Mouse (Mus musculus) CD4-positive, CD25-positive, alpha-beta regulatory T cell, adult 2 months (primary cell): ENCODE data around the gene Tstd2.

Experiments used
- DNase-seq: peaks from one replicate; pipeline ENCODE4 v3.0.0-alpha.2; 2012; ENCODE audit warnings: low read depth, low spot score

Gene Tstd2

GRCm38 (mm10) chr4:46119514-46120094 is 18.9 kb downstream of the Tstd2 start:
- DNase-seq: no peak

- no peak for DNase-seq
Measured at GRCm38 (mm10) chr4:46117536-46117935, 21.0 kb downstream of the Tstd2 start.

GRCm38 (mm10) chr4:46116544-46117175 is 21.8 kb downstream of the Tstd2 start:
- no peak for DNase-seq

- DNase-seq: no peak
Measured at GRCm38 (mm10) chr4:46115308-46115707, 23.2 kb downstream of the Tstd2 start.

GRCm38 (mm10) chr4:46111361-46111760 is 27.1 kb downstream of the Tstd2 start:
- DNase-seq: no peak

- no peak for DNase-seq
Measured at GRCm38 (mm10) chr4:46110084-46110483, 28.4 kb downstream of the Tstd2 start.

- DNase-seq: no peak
Measured at GRCm38 (mm10) chr4:46102078-46102769, 36.3 kb downstream of the Tstd2 start.

- DNase-seq: no peak
Measured at GRCm38 (mm10) chr4:46101211-46101711, 37.2 kb downstream of the Tstd2 start.

GRCm38 (mm10) chr4:46100539-46100938 is 38.0 kb downstream of the Tstd2 start:
- DNase-seq: no peak

- DNase-seq: peak; percentile 9
Measured at GRCm38 (mm10) chr4:46099132-46099531, 39.4 kb downstream of the Tstd2 start.

GRCm38 (mm10) chr4:46097591-46097990 is 40.9 kb downstream of the Tstd2 start:
- peak; percentile 4 for DNase-seq

- no peak for DNase-seq
Measured at GRCm38 (mm10) chr4:46096546-46096945, 41.9 kb downstream of the Tstd2 start.

GRCm38 (mm10) chr4:46095826-46096159 is 42.7 kb downstream of the Tstd2 start:
- DNase-seq: no peak

GRCm38 (mm10) chr4:46094916-46095825 is 43.3 kb downstream of the Tstd2 start:
- DNase-seq: peak; percentile 76

GRCm38 (mm10) chr4:46092429-46093076 is 45.9 kb downstream of the Tstd2 start:
- DNase-seq: no peak

GRCm38 (mm10) chr4:46089524-46090125 is 48.9 kb downstream of the Tstd2 start:
- no peak for DNase-seq

GRCm38 (mm10) chr4:46087852-46088251 is 50.6 kb downstream of the Tstd2 start:
- DNase-seq: peak; percentile 7

- no peak for DNase-seq
Measured at GRCm38 (mm10) chr4:46087427-46087771, 51.1 kb downstream of the Tstd2 start.

GRCm38 (mm10) chr4:46086718-46087426 is 51.6 kb downstream of the Tstd2 start:
- DNase-seq: no peak

GRCm38 (mm10) chr4:46085223-46085811 is 53.2 kb downstream of the Tstd2 start:
- DNase-seq: no peak
